Mouse (Mus musculus) forebrain, embryonic 13.5 days (tissue): ENCODE data around the gene Rcor3. TPM values are rescaled to one million over a fixed set of nuclear protein-coding genes. Genes with fewer than 3 reads are reported as not detected.

Experiments
- ATAC-seq: fragments of 200-750 bp; cut with Nextera tagmentation; 2 replicates; pipeline ENCODE4 v1.8.0; 2017
- H3K27ac ChIP-seq: fragments of 300-500 bp; sonication (generic); 2 replicates; pipeline ENCODE4 v1.5.1; 2015; ENCODE audit warnings: inconsistent platforms, mild to moderate bottlenecking, moderate library complexity
- H3K27me3 ChIP-seq: fragments of 300-500 bp; sonication (generic); 2 replicates; pipeline ENCODE4 v1.6.1; 2015; ENCODE audit warnings: mild to moderate bottlenecking, inconsistent platforms
- H3K36me3 ChIP-seq: fragments of 300-500 bp; sonication (generic); 2 replicates; pipeline ENCODE4 v1.6.1; 2015; ENCODE audit warnings: mild to moderate bottlenecking, inconsistent platforms; ENCODE audit not compliant: poor library complexity, severe bottlenecking
- H3K4me1 ChIP-seq: fragments of 300-500 bp; sonication (generic); 2 replicates; pipeline ENCODE4 v1.6.1; 2015; ENCODE audit warnings: inconsistent platforms
- H3K4me2 ChIP-seq: fragments of 300-500 bp; sonication (generic); 2 replicates; pipeline ENCODE4 v1.6.1; 2015; ENCODE audit warnings: inconsistent platforms, mild to moderate bottlenecking, moderate library complexity
- H3K4me3 ChIP-seq: fragments of 300-500 bp; sonication (generic); 2 replicates; pipeline ENCODE4 v1.5.1; 2015; ENCODE audit warnings: mild to moderate bottlenecking, inconsistent platforms
- H3K9ac ChIP-seq: fragments of 300-500 bp; sonication (generic); 2 replicates; pipeline ENCODE4 v1.6.1; 2015; ENCODE audit warnings: mild to moderate bottlenecking, inconsistent platforms
- H3K9me3 ChIP-seq: fragments of 300-500 bp; sonication (generic); replicated peaks from 2 replicates; pipeline ENCODE4 v1.6.1; 2016; ENCODE audit warnings: inconsistent platforms
- WGBS: fragments of 180-500 bp; shearing (Covaris S2); methylation state at CpG from one replicate; pipeline ENCODE4 v1.1.7; 2015; 5-methylcytosine and 5-hydroxymethylcytosine counted together
- polyA plus RNA-seq: library from polyadenylated mRNA; unstranded; fragments of >200 nt; fragmentation: Nextera tagmentation; extraction: Ambion mirVana; gene quantifications from 2 replicates; pipeline ENCODE4 v1.2.1, GENCODE M21; 2015

The Rcor3 gene
- 20.3 and 22.2 TPM in 2 replicates for polyA plus RNA-seq

- peaks cover 17% of the 10 kb centered on the region for H3K4me1 ChIP-seq
- under 1% methylated on average over 61 of the region's 88 CpGs for WGBS
- peaks cover 4% of the 10 kb centered on the region; the same call in 1 of the 2 replicates for H3K36me3 ChIP-seq
- H3K4me3 ChIP-seq, result peak within 1 kb of the TSS; percentile 81
- peak; percentile 88 for ATAC-seq
- no peaks in the 10 kb centered on the region for H3K9me3 ChIP-seq
- H3K9ac ChIP-seq, result peak within 1 kb of the TSS; percentile 92
- H3K4me2 ChIP-seq, result peak within 1 kb of the TSS; percentile 98
- no peaks in the 10 kb centered on the region for H3K27me3 ChIP-seq
- H3K27ac ChIP-seq, result peak within 1 kb of the TSS; percentile 96
These were observed at the start of gene Rcor3 for GRCm38 (mm10) chr1:192137926-192138910. Rcor3 (minus strand) TSS chr1:192138062.

DNA sequence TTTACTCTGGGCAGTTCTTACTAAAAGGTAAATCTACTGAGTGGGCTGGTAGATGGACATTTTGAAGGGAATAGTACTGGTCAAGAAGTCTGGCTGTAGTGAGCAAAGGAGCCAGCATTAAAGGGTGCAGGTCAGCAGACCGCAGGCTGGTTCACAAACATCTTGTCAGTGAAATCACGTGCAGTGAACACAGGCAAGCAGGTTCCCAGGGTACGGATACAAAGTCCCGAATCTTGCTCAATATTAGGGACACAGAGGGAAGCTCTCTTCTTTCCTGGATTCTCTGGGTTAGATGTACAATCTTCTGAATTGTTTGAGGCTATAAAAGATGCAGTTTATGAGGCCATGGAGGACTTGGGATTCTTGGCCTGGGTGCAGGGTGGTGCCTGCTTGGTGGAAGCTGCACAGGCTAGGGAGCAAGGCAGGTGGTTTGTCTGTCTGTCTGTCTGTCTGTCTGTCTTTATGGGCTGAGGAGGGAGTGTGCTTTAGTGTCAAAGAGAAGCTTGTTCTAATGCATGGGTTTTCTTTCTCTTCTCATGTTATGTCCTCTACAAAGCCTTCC lies 43.9 kb upstream of the Rcor3 start:
- 85% methylated on average over 4 of the region's 4 CpGs for WGBS

DNA sequence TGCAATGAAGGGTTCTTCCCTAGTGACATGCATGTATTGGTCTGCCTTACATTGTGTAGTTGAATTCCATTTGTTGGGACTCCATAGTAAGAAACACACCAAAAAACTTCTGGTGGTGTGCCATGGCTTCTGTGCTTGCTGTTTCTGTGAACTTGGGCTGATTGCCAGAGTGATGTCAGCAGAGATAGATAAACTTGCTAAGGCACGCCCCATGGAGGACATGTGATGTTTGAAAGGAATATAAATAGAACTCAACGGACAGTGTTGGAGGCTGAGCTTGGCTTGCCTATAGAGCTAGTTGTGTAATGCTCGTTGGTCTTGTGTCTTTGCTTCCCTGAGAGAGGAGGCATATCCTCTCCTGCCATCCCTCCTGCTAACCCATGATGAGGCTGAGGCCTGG lies 42.0 kb upstream of the Rcor3 start:
- H3K9ac ChIP-seq, result no peak overlapping the region
- no peak overlapping the region for H3K4me2 ChIP-seq
- 88% methylated on average over 3 of the region's 3 CpGs for WGBS
- no peak for ATAC-seq
- H3K4me1 ChIP-seq, result no peaks in the 10 kb centered on the region
- H3K9me3 ChIP-seq, result no peaks in the 10 kb centered on the region
- H3K27ac ChIP-seq, result no peak overlapping the region
- no peak overlapping the region for H3K4me3 ChIP-seq
- no peaks in the 10 kb centered on the region for H3K27me3 ChIP-seq
- H3K36me3 ChIP-seq, result no peaks in the 10 kb centered on the region

More for the DNA sequence above, 43.9 kb upstream of the Rcor3 start:
- H3K9me3 ChIP-seq, result no peaks in the 10 kb centered on the region
- ATAC-seq, result no peak
- H3K4me3 ChIP-seq, result no peak overlapping the region
- no peak overlapping the region for H3K9ac ChIP-seq
- no peaks in the 10 kb centered on the region for H3K4me1 ChIP-seq
- H3K27ac ChIP-seq, result no peak overlapping the region
- H3K36me3 ChIP-seq, result no peaks in the 10 kb centered on the region
- no peak overlapping the region for H3K4me2 ChIP-seq
- H3K27me3 ChIP-seq, result no peaks in the 10 kb centered on the region

DNA sequence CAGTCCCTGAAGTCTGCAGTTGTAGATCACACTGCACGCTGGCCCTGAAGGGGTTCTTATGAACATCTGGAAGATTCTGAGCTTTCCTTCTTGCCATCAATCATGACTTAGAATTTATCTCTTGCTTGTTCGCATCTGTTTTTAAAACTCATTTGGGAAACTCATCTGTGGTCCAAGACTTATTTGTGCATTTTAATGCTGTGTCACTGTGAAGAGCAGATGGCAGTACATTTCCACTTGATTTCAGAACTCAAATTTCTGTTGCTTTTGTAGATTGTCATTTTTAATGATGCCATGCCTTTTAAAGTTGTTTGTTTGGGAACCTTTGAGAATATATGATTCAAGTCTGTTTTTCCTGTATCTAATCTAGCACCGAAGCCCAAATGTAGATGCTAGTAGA lies 33.6 kb upstream of the Rcor3 start:
- Histone ChIP-seq H3K27ac (no peak overlapping the region), H3K4me2 (no peak overlapping the region), H3K9me3 (no peaks in the 10 kb centered on the region), H3K4me1 (no peaks in the 10 kb centered on the region), H3K36me3 (no peaks in the 10 kb centered on the region), H3K4me3 (no peak overlapping the region), H3K27me3 (no peaks in the 10 kb centered on the region), H3K9ac (no peak overlapping the region)
- no peak for ATAC-seq
- 91% methylated on average over 3 of the region's 3 CpGs for WGBS

DNA sequence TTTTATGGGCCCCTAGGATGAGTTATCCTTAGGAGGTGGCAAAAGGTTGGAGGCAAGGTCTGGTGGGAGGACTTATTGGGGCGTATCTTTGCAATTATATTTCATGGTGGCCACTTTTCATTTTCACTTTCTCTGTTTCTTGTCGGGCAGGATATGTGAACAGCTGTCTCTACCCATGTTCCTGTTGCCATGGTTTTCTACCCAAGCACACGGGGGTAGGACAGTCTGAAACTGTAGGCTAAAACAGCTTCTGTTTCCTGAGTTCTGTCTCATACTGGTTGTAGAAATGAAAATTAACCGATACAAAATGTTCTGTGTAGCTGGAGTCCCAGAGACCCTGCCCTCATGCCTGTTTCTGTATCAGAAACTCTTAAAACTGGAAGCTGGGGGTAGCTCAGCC lies 13.3 kb upstream of the Rcor3 start:
- Histone ChIP-seq H3K9me3 (no peaks in the 10 kb centered on the region), H3K27ac (no peak overlapping the region), H3K36me3 (no peaks in the 10 kb centered on the region), H3K4me3 (no peak overlapping the region), H3K4me1 (no peaks in the 10 kb centered on the region), H3K27me3 (no peaks in the 10 kb centered on the region), H3K9ac (no peak overlapping the region), H3K4me2 (no peak overlapping the region)
- WGBS, result 95% methylated on average over 4 of the region's 4 CpGs
- ATAC-seq, result no peak

GRCm38 (mm10) chr1:192140313-192140712 lies 2.5 kb upstream of the Rcor3 start:
- H3K9me3 ChIP-seq, result no peaks in the 10 kb centered on the region
- no peaks in the 10 kb centered on the region for H3K27me3 ChIP-seq
- H3K4me3 ChIP-seq, result no peak overlapping the region
- WGBS, result 96% methylated on average over 2 of the region's 2 CpGs
- no peak overlapping the region for H3K4me2 ChIP-seq
- no peak overlapping the region for H3K9ac ChIP-seq
- no peaks in the 10 kb centered on the region for H3K36me3 ChIP-seq
- peaks cover 17% of the 10 kb centered on the region for H3K4me1 ChIP-seq
- no peak overlapping the region for H3K27ac ChIP-seq
- no peak for ATAC-seq

GRCm38 (mm10) chr1:192137291-192137925 lies 454 bp downstream of the Rcor3 start:
- 0% methylated on average over 33 of the region's 61 CpGs for WGBS
- Histone ChIP-seq H3K4me1 (peaks cover 17% of the 10 kb centered on the region), H3K9ac (peak overlapping the region; percentile 92), H3K27ac (peak overlapping the region; percentile 96), H3K4me2 (peak overlapping the region; percentile 98), H3K36me3 (peaks cover 4% of the 10 kb centered on the region; the same call in 1 of the 2 replicates), H3K27me3 (no peaks in the 10 kb centered on the region), H3K9me3 (no peaks in the 10 kb centered on the region), H3K4me3 (peak overlapping the region; percentile 81)
- ATAC-seq, result peak; percentile 25

DNA sequence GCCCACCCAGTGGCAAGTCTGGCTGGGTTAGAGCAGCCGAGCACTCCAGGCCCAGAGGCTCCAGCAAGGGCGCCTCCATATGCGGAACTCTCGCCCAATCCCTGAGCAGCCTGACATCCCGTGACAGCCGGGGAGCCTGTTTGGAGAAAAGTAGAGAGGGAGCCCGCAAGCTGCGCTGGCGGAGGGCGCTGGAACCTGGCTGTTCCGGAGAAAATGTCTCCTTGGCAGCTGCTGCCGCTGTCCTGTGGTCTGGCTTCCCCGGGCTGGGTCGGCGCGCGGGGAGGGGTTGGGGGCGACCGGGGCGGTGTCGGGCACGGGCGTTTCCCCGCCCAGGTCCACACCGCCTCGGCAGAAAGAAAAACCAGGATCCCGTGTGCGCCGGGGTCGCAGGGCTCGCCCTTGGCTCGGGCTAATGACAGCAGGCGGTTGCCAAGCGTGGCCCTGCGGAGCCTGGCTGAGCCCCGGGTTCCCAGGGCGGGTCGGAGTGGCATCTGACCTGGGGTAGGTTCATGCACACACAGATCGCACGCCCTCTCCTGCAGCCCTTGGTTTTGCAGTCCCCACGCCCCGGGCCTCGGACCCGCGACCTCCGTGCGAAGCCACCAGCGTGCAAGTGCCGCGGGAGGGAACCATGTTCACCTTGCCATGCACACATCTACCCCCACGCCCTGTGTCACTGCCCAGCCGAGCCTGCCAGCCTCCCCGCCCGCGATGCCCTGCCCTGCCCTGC lies 1.1 kb downstream of the Rcor3 start:
- H3K9ac ChIP-seq, result peak overlapping the region; percentile 92
- H3K27ac ChIP-seq, result peak overlapping the region; percentile 96
- H3K4me2 ChIP-seq, result peak overlapping the region; percentile 98
- peak; percentile 88 for ATAC-seq
- peaks cover 4% of the 10 kb centered on the region; the same call in 1 of the 2 replicates for H3K36me3 ChIP-seq
- peak overlapping the region; percentile 81 for H3K4me3 ChIP-seq
- H3K9me3 ChIP-seq, result no peaks in the 10 kb centered on the region
- H3K27me3 ChIP-seq, result no peaks in the 10 kb centered on the region
- under 1% methylated on average over 51 of the region's 55 CpGs for WGBS
- H3K4me1 ChIP-seq, result peaks cover 17% of the 10 kb centered on the region

GRCm38 (mm10) chr1:192130202-192130601 lies 7.7 kb downstream of the Rcor3 start:
- no peak overlapping the region for H3K4me3 ChIP-seq
- ATAC-seq, result no peak
- H3K4me1 ChIP-seq, result no peaks in the 10 kb centered on the region
- H3K9me3 ChIP-seq, result no peaks in the 10 kb centered on the region
- H3K36me3 ChIP-seq, result peaks cover 24% of the 10 kb centered on the region
- H3K27me3 ChIP-seq, result no peaks in the 10 kb centered on the region
- 95% methylated on average over 1 of the region's 1 CpGs for WGBS
- H3K27ac ChIP-seq, result no peak overlapping the region
- no peak overlapping the region for H3K9ac ChIP-seq
- no peak overlapping the region for H3K4me2 ChIP-seq

GRCm38 (mm10) chr1:192128343-192128742 lies 9.5 kb downstream of the Rcor3 start:
- 96% methylated on average over 8 of the region's 8 CpGs for WGBS
- no peak overlapping the region for H3K4me3 ChIP-seq
- H3K4me1 ChIP-seq, result no peaks in the 10 kb centered on the region
- peaks cover 35% of the 10 kb centered on the region for H3K36me3 ChIP-seq
- no peaks in the 10 kb centered on the region for H3K9me3 ChIP-seq
- H3K9ac ChIP-seq, result no peak overlapping the region
- H3K4me2 ChIP-seq, result no peak overlapping the region
- H3K27me3 ChIP-seq, result no peaks in the 10 kb centered on the region
- H3K27ac ChIP-seq, result no peak overlapping the region
- ATAC-seq, result no peak

GRCm38 (mm10) chr1:192125761-192126160 lies 12.1 kb downstream of the Rcor3 start:
- H3K4me2 ChIP-seq, result no peak overlapping the region
- ATAC-seq, result no peak
- H3K9ac ChIP-seq, result no peak overlapping the region
- H3K27me3 ChIP-seq, result no peaks in the 10 kb centered on the region
- peaks cover 58% of the 10 kb centered on the region for H3K36me3 ChIP-seq
- H3K4me1 ChIP-seq, result no peaks in the 10 kb centered on the region
- H3K27ac ChIP-seq, result no peak overlapping the region
- WGBS, result 90% methylated on average over 6 of the region's 6 CpGs
- H3K9me3 ChIP-seq, result no peaks in the 10 kb centered on the region
- H3K4me3 ChIP-seq, result no peak overlapping the region
